Mouse (Mus musculus) heart, adult 18-20 months (tissue): ENCODE data around the gene Rtl9. TPM values are rescaled to one million over a fixed set of nuclear protein-coding genes. Genes with fewer than 3 reads are reported as not detected.

Source experiments
- total RNA-seq, 2 experiments: library from RNA; stranded (reverse); gene quantifications; 2 replicates each; pipeline ENCODE4 v1.2.3; 2021

Gene Rtl9
- total RNA-seq, 2 experiments from 2014 or later = 0.05 to 0.26 TPM

Other genes with a start within 250 kb of the Rtl9 start
- gene Ammecr1, start 132.9 kb upstream of the Rtl9 start, total RNA-seq = 10 to 100 TPM; 10.3 to 13.2 TPM